Mouse (Mus musculus) G1E-ER4 (cell line): Measurements from ENCODE around the gene Synpo2. TPM values are rescaled to one million over a fixed set of nuclear protein-coding genes. Genes with fewer than 3 reads are reported as not detected.

ENCODE experiments used
- GATA1 ChIP-seq: IDR thresholded peaks from one replicate; pipeline ENCODE4 v1.8.0; 2012; ENCODE audit warnings: low read length, inconsistent platforms
- polyA plus RNA-seq: library from polyadenylated mRNA; stranded (reverse); fragments of >175 nt; gene quantifications from 2 replicates; pipeline ENCODE4 v1.2.3, GENCODE M21; 2012

Gene Synpo2
- polyA plus RNA-seq, 1 experiment, result 0.11 TPM

DNA sequence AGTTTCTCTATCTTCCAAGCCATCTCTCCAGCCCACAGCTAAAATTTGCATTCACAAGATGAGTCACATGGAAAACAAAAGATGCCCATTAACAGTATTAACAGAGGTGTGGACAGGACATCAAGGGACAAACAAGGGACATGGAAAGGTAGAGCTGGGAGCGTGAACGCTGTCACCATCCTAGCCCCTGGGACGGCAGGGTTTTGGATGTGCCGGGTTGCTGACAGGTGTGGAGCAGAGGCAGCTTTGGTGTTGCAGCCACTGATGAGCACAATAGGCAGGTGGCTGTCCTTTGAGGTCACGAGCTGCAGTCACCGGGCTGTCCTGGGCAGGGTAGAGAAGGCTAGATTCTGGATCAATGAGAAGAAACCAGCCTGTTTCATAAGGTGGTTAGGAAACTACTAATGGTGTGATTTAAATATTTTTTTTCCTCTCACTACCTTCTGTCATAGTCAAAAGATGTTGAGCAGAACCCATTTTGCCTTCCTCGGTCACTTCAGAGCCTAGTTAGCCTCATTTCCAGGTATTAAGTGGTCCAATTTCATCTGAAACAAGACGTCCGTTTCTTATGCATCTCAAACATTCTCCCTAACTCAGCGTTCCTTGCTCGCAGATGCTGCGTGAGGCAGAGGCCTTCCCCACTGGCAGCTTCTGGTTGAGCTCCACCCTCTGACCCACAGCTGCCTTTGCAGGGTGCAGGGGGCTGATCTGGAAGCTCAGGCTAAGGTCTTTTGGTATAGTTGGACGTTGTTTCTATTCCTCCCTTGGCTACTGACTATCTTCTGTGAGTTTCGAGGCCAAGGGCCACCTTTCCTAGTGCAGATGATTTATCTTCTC is 105.4 kb downstream of the Synpo2 start:
- no peak for TF ChIP-seq GATA1

DNA sequence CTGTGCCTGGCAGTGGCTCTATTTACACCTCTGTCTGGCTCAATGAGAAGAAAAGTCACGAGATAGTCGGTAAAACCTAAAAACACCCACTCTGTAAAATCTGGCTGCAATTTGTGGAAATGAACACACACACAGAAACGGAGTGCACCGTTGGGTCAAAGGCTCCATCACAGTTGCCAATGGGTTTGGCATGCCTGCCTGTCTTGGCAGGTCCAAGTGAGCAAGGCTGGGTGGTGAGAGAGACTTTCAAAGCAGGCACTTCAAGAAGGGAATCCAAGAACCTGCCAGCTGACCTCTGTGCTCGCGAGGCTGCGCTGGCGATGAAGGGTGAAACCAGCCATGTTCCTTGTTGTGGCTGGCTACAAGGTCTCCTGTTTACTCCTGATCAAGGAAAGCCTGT is 107.2 kb downstream of the Synpo2 start:
- TF ChIP-seq GATA1, result no peak

DNA sequence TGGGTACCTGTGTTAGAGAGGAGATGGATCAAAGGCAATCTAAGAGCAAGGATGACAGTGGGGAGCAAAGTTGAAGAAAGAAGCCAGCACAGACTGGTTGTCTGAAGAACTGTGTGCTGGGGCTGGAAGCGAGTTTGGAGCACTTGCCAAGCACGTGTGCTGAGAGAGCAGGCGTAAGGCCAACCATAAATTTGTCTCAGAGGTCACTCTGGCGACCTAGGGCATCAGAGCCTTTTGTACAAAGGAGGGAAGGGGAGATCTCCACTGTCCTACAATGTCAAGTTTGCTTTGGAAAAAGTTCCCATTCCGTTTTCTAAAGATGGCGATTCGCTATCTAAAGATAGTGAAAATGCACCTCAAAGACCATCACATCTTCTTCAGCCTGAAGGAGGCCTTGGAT is 107.9 kb downstream of the Synpo2 start:
- TF ChIP-seq GATA1, result no peak

DNA sequence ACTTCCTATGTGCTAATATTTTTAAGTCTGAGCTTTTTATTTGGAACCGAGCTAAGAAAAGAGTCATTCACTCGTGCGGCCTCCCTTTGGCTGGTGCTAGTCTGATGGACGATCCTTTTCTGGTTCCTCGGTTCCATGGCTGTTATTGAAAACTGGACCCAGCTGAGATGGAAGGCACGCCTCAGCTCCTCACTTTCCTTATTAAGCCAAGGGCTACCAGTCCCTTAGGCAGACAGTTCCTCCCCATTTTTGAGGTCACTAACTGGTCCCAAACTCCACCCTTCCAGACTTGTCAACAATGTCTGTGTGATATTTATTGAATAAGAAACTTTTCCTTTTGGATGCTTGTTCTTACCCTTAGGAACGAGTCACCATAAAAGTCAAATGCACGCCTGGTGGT is 112.1 kb downstream of the Synpo2 start:
- no peak for TF ChIP-seq GATA1

DNA sequence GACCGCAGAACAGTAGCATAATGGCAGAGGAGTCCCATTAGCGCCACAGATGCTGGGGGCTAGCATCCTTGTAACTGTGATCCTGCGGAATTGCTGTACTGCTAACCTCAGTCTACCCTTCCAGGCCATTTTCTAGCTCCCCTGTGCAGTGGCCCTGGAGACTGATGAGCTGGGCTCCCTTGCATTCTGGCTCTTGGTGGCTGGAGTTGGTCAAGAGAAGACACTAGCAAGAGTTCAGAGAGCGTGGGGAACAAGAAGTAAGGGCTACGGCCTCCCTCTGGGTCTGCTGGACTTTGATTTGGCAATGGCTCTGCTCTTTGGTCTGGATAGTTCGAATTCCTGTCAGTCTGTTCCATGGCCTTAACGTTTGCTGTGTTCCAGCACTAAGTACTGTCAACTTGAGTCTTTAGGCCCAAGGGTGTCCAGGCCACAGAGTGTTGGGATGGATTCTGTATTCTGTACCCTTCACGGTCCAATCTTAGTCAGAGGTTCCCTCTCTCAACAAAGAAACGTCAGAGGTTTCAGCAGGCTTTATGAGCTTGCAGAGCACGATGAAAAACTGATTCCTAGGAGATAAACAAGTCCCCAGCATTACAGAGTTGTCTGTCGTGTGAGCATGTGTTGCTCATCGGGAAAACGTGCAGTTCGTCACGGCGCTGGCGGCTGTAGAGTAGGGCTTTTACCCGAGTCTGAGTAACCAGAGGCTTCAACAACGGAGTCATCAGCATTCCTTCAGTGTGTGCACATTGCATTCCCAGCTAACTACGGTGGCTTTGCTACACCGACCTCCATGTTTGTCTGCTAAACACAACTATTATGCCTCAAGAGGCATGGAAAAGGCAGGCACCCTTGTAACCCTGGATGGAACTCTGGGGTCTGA is 113.6 kb downstream of the Synpo2 start:
- no peak for TF ChIP-seq GATA1

DNA sequence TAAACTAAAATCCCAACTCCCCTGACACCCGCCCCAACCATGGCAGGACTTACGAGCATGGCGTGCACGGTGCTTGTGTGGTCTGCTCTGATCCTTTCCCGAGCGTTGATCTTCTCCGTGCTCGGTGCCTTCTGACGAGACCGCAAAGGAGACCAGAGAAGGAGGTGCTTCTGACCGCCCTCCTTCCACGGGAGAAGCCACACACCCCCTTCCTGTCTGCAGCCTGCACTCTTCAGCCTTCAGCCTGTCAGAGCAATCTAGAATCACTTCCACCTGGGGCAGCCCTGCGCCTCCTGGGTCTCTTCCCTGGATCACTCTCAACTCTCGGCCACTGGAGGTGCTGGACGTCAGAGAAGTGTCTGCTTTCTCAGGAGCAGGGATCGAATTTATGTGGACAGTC is 119.0 kb downstream of the Synpo2 start:
- TF ChIP-seq GATA1, result no peak

DNA sequence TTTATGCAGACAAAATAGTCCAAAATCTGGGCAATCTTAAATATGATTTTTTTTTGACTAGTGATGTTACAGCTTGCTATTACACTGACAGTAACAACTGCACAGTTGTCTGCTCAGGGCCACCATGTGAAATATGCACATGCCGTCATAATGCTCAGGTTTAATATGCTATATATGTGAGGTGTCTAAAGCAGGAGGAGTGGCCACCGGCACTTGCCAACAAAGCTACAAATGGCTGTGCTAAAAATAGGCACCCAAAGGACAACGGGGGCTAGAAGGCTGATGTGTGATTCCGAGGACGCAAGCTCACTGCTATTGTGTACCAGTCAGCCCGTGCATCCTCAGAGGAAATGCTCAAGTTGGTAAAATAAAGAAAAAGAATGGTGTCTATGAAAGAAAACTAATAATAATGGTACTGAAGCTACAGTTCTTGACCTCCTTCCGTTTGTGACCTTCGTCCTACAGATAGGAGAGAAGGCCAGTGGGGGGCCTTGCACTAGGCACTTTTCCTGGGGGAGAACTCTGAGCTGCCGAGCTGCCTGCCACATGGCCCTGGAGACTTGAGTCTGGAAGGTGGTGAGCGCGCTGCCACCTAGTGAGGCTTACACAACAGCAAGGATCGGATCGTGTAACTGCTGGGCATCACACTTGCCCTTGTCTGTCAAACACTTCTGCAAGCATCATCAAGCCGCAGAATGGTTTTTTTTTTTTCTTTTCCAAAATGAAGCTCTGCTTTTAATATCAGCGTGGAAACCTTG is 120.0 kb downstream of the Synpo2 start:
- no peak for TF ChIP-seq GATA1

DNA sequence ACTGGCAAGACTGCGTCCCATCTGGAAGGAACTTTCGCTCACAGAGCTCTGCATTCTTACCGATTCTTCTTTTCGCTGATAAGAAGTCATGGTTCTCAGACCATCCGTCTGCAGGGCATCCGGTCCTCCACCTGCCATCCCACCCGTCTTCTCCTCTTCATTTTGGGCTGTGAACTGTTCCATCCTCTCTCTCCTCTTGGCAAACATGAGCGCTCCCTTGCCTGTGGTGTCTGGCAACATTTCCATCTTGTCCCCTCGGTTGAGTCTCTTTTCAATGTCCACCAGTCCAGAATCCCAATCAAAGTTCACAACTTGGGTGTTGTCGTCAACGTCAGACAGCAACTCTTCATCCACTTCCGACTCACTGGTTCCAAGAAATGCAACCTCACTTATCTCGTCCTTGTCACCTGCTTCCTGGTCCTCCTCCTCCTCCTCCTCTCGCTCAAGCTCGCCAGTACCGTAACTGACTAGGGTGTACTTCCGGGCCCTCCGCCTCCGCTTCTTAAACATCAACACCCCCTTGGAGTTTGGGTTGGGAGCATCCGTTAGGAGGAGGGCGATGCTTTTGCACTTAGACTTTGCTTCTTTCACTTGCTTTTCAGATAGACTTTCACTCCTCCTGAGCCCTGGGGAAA is 121.8 kb downstream of the Synpo2 start:
- no peak for TF ChIP-seq GATA1

DNA sequence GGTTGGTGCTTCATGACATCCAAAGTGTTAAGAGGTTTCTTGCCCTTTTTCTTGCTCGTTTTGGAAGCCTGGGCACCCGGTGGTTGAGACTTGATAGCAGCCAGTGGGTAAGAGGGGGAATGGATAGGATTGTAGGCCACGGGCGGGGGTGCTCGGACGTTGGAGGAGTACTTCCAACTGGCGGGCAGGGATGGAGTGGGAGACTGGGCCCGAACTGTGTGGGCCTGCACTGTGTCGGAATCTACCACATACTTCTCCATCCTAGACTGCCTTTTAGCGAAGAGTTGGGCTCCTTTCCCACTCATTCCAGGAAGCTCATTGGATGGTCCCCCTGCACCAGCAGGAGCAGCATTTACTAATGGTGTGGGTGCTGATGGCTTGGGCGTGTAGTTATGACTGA is 123.2 kb downstream of the Synpo2 start:
- TF ChIP-seq GATA1, result no peak

DNA sequence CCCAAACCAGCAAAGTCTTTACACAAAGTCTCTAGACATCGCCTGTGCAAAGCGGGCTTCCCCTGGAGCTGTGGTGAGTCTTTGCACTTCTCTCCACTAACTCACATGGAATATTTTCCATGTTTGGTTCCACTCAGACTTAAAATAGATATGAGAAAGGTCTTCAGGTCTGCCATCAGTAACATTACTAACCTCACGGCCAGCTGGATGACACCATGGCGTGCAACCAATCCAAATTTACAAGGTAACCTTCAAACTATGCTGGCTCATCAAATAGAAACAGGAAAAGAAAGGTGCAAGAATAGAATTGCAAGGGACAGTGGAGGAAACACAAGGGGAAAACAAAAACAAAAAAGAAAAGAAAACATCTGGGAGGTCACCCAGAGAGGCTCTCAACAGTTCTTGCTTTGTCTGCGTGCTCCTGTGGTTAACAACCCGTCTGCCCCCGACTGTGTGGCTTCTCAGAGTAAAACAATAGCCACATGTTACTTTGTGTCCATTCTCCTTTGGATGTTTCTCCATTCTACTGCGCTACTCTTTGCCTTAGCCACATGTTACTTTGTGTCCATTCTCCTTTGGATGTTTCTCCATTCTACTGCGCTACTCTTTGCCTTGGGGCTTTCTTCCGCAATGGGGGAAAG is 124.8 kb downstream of the Synpo2 start:
- no peak for TF ChIP-seq GATA1

DNA sequence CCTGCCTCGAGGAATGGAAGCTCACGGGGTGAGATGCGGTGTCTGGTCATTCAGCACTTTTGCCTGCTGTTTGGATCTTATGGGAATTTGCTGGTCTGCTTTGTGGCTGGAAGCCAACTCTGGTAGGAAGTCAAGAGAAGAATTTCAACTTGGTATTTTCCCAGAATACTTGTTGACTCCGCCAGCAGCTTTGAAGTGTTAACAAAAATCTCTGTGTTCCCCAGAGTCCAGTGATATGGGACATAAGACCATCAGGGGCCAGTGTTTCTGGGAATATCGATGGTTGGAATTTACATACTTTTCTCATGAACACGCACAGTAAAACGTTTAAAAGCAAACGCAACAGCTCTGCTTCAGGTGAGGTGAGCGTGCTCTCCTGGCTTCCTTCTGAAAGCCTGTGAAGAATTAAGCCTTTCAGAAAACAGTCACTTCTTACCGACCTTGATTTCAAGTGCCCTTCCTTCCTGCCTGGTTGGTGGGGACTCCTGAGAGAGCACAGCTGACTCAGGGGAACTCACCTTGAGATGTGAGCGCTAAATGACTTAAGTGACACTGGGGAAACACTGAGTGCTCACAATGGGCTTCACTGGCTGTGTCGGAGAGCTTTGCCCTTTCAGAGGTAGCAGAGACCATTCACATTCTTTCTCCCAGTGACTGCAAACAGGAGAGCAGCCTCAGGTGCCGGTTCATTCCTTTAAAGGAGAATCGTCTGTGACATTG is 128.0 kb downstream of the Synpo2 start:
- no peak for TF ChIP-seq GATA1

DNA sequence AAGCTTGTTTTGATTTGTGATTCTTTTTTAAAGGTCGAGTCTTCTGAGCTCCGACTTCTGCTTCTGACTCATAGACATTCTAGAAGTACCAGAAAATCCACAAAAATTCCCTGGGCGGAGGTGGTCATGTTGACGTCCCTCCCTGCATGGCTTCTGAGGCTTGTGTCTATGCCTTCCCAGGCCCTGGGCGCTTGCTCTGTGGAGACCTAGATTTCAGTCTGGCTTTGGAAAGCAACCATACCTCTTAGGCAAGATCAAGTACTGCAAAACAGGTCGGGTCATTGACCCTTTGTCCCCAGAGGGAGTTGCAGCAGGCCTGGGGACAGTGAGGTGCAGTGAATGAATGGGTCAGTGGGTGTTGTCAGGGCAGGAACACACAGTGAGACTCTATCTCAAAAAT is 131.6 kb downstream of the Synpo2 start:
- TF ChIP-seq GATA1, result no peak

DNA sequence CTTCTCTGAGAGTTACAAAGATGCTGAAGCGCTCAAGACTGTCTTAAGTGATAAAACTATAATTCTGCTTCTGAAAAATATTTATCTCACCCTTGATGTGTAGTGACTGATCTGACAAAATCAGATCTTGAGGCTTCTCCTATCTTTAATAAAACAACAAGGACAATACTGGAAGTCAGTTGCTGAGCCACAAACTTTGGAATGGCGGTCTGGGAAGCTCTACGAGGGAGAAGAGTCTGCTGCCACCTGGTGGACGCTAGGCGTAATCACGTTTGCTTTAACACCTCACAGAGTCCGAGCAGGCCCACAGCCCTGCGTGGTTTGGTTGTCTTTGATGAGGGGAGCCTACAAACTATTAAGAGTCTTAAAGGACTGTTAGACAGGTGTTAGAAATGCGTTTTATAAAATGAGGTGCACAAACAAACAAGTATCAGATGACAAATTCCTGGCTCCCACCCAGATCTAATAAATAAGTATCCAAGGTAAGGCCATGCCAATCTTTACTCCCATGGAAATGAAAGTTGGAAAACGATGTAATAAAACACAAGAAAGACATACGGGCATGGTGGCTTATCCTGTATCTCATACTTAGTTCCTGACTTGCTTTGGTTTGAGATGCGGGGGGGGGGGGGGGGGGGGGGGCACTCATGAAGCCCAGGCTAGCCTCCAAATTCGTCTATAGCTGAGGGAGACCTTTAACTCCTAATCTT is 132.6 kb downstream of the Synpo2 start:
- no peak for TF ChIP-seq GATA1

DNA sequence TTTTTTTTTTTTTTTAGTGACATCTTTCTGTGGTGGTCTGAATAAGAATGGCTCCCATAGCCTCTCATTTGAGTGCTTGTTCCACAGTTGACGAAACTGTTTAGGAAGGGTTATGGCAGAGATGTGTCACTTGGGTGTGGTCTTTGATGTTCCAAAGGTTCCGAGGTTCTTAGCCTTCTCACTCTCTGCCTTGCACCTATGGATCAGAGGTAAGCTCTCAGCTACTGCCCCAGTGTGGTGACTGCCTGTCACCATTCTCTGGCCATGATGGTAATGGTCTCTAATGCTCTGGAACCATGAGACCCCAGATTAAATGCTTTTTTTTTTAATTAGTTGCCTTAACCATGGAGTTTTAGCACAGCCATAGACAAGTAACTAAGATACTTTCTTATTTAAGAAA is 134.2 kb downstream of the Synpo2 start:
- no peak for TF ChIP-seq GATA1

DNA sequence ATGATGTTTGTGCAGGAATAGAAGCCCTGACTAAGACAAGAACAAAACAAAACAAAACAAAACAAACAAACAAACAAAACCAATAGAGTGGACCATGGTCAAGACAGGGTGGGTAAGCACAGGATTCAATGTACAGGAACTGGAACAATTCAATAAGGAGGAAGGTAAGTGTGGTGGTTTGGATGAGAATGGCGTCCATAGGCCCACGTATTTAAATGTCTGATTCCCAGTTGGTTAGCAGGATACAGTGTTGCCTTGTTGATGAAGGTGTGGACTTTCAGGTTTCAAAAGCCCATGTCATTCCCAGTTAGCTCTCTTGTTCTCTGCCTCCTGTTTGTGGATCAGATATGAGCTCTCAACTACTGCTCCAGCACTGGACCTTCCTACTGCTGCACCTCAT is 140.8 kb downstream of the Synpo2 start:
- TF ChIP-seq GATA1, result no peak
